Mouse (Mus musculus) right cerebral cortex, postnatal 36 days (tissue): ENCODE measurements at regions not wholly inside any gene's neighbourhood (a gene's known extent, or its start where the extent isn't known, plus 50 kb on each side); places are given as distances from the start of the nearest gene placed in this dataset.
A peak's percentile ranks its signal among the peaks of the same experiment; 100 is the strongest.

Experiments
- DNase-seq, 2 experiments: peaks; one replicate each; pipeline ENCODE4 v3.0.0; 2022; ENCODE audit warnings: low spot score in 2 of 2, mixed read lengths in 1 of 2

GRCm38 (mm10) chr13:110540543-110541265 lies 145.9 kb downstream of the Plk2 start:
- DNase-seq: peak; percentile 46 to 77

GRCm38 (mm10) chr13:110541288-110542148 lies 146.7 kb downstream of the Plk2 start:
- DNase-seq: peak in 1 of 2 experiments; percentile 47

GRCm38 (mm10) chr13:110542303-110543065 lies 147.6 kb downstream of the Plk2 start:
- no peak for DNase-seq

- DNase-seq: no peak
Observed at GRCm38 (mm10) chr13:110545454-110545853, 150.6 kb downstream of the Plk2 start.

- DNase-seq: no peak
Observed at GRCm38 (mm10) chr13:110555529-110556319, 160.9 kb downstream of the Plk2 start.

- DNase-seq: no peak
Observed at GRCm38 (mm10) chr13:110556355-110557095, 161.7 kb downstream of the Plk2 start.

GRCm38 (mm10) chr13:110557930-110558727 lies 163.3 kb downstream of the Plk2 start:
- peak; percentile 50 to 60 for DNase-seq

GRCm38 (mm10) chr13:110560566-110560965 lies 165.7 kb downstream of the Plk2 start:
- peak; percentile 43 to 75 for DNase-seq

GRCm38 (mm10) chr13:110562499-110562898 lies 167.7 kb downstream of the Plk2 start:
- DNase-seq: no peak

- DNase-seq: no peak
Observed at GRCm38 (mm10) chr13:110562902-110563301, 168.1 kb downstream of the Plk2 start.

GRCm38 (mm10) chr13:110563967-110564366 lies 169.1 kb downstream of the Plk2 start:
- no peak for DNase-seq

- no peak for DNase-seq
Observed at GRCm38 (mm10) chr13:110568482-110569179, 173.8 kb downstream of the Plk2 start.

GRCm38 (mm10) chr13:110569180-110569512 lies 174.3 kb downstream of the Plk2 start:
- no peak for DNase-seq

GRCm38 (mm10) chr13:110570386-110570785 lies 175.5 kb downstream of the Plk2 start:
- DNase-seq: no peak

- no peak for DNase-seq
Observed at GRCm38 (mm10) chr13:110573360-110574065, 178.7 kb downstream of the Plk2 start.

- no peak for DNase-seq
Observed at GRCm38 (mm10) chr13:110574764-110575471, 180.1 kb downstream of the Plk2 start.

- no peak for DNase-seq
Observed at GRCm38 (mm10) chr13:110578159-110578558, 183.3 kb downstream of the Plk2 start.

GRCm38 (mm10) chr13:110580166-110580565 lies 185.3 kb downstream of the Plk2 start:
- no peak for DNase-seq
